19 mouse cellular contexts compared by ENCODE assay signal in the genomic region with DNA sequence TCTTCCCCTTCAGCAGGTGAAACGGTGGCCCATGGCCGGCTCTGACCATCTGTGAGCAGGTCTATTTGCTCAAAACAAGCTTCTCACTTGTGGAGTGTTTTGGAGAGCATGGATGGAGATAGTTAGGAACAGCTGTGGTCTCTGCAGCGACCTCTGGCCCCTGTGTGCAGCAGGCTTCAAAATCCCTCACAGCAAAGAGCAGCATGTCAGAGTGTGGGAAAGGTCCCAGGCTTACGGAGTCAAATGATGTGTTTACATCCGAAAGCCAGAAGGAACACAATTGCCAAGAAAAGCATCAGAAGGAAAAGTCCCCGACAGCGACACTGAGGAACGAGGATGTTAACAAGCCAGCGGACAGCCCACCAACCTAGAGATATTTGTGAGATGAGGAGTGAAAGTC. TPM values are rescaled to one million over a fixed set of nuclear protein-coding genes. Genes with fewer than 3 reads are reported as not detected.
A peak's percentile ranks its signal among the peaks of the same experiment; 100 is the strongest.
DNase-seq lines count a peak whose midpoint lies in the region; ATAC-seq and TF ChIP-seq lines count a peak whose summit lies in the region.
"Had no signal": no experiment of that assay in that cellular context is flagged by ENCODE, and none has a peak within 500 bp of the region (broad histone marks: within the 10 kb centered on the region; RNA-seq: fewer than 3 reads in every experiment).

No protein-coding gene starts in this region.

- no peaks in the 10 kb centered on the region for H3K4me1 ChIP-seq in kidney, embryonic 14.5 days (ENCODE audit: control insufficient read depth, insufficient read depth, low read length)
- H3K4me1 ChIP-seq in lung, embryonic 14.5 days (ENCODE audit: insufficient read depth), result no peaks in the 10 kb centered on the region
- H3K4me1 ChIP-seq in lung, adult 2 months (ENCODE audit: control insufficient read depth, insufficient read depth, low read length), result no peaks in the 10 kb centered on the region; the same call in 1 of the 2 replicates
- H3K4me1 ChIP-seq in brown adipose tissue, adult 24 weeks (ENCODE audit: control insufficient read depth, insufficient read depth, insufficient read length, low read length), result peaks cover 6% of the 10 kb centered on the region; the same call in 1 of the 2 replicates
- H3K4me1 ChIP-seq: embryonic facial prominence, embryonic 12.5 days; forebrain, embryonic 13.5 days; hindbrain, embryonic 15.5 days had no signal

- no peak overlapping the region for H3K4me2 ChIP-seq in kidney, embryonic 14.5 days (replicated peaks; ENCODE audit: low read depth, low read length)
- no peak overlapping the region for H3K4me2 ChIP-seq in lung, embryonic 14.5 days
- H3K4me2 ChIP-seq: embryonic facial prominence, embryonic 12.5 days; forebrain, embryonic 13.5 days; heart, embryonic 13.5 days; hindbrain, embryonic 15.5 days had no signal

- H3K4me3 ChIP-seq in kidney, embryonic 14.5 days (ENCODE audit: low read length), result no peak overlapping the region
- no peak overlapping the region for H3K4me3 ChIP-seq in lung, embryonic 14.5 days (ENCODE audit: low read depth, low read length)
- H3K4me3 ChIP-seq in lung, adult 2 months (replicated peaks; ENCODE audit: extremely low read depth, low read depth, low read length), result no peak overlapping the region
- H3K4me3 ChIP-seq in brown adipose tissue, adult 24 weeks (ENCODE audit: insufficient read depth, low read depth, low read length), result no peak overlapping the region
- H3K4me3 ChIP-seq: embryonic facial prominence, embryonic 12.5 days; forebrain, embryonic 13.5 days; heart, embryonic 13.5 days; hindbrain, embryonic 15.5 days had no signal

- H3K27me3 ChIP-seq in kidney, embryonic 14.5 days (ENCODE audit: control insufficient read depth, insufficient read depth, low read length), result no peaks in the 10 kb centered on the region
- H3K27me3 ChIP-seq in lung, embryonic 14.5 days (ENCODE audit: insufficient read depth, low read length), result no peaks in the 10 kb centered on the region
- H3K27me3 ChIP-seq: embryonic facial prominence, embryonic 12.5 days; forebrain, embryonic 13.5 days; heart, embryonic 13.5 days; hindbrain, embryonic 15.5 days had no signal

- H3K9me3 ChIP-seq in kidney, embryonic 14.5 days (ENCODE audit: control insufficient read depth, low read length), result no peaks in the 10 kb centered on the region
- H3K9me3 ChIP-seq in lung, embryonic 14.5 days (ENCODE audit: low read depth, low read length), result no peaks in the 10 kb centered on the region
- H3K9me3 ChIP-seq: embryonic facial prominence, embryonic 12.5 days; forebrain, embryonic 13.5 days; heart, embryonic 13.5 days; hindbrain, embryonic 15.5 days had no signal

- no peak overlapping the region for H3K9ac ChIP-seq in kidney, embryonic 14.5 days (ENCODE audit: low read depth, low read length)
- H3K9ac ChIP-seq in lung, embryonic 14.5 days, result no peak overlapping the region
- H3K9ac ChIP-seq: embryonic facial prominence, embryonic 12.5 days; forebrain, embryonic 13.5 days; forebrain, postnatal 0 days; heart, embryonic 13.5 days; hindbrain, embryonic 15.5 days had no signal

- peaks cover 97% of the 10 kb centered on the region for H3K36me3 ChIP-seq in kidney, embryonic 14.5 days (ENCODE audit: control insufficient read depth, insufficient read depth, low read length)
- H3K36me3 ChIP-seq in lung, embryonic 14.5 days (ENCODE audit: insufficient read depth), result peaks cover 99% of the 10 kb centered on the region

- H3K27ac ChIP-seq in kidney, embryonic 14.5 days (ENCODE audit: low read depth, low read length), result no peak overlapping the region
- no peak overlapping the region for H3K27ac ChIP-seq in lung, embryonic 14.5 days (ENCODE audit: low read depth)
- H3K27ac ChIP-seq in brown adipose tissue, adult 24 weeks (replicated peaks; ENCODE audit: low read depth, low read length), result peak overlapping the region; percentile 18; the same call in 1 of the 2 replicates
- H3K27ac ChIP-seq: embryonic facial prominence, embryonic 12.5 days; forebrain, embryonic 13.5 days; heart, embryonic 13.5 days; hindbrain, embryonic 15.5 days had no signal

- WGBS in kidney, embryonic 14.5 days, result 86% methylated on average over 9 of the region's 9 CpGs
- WGBS in lung, embryonic 14.5 days, result 57% methylated on average over 9 of the region's 9 CpGs
- WGBS in lung, adult 2 months, result 64% methylated on average over 9 of the region's 9 CpGs

- no peak for ATAC-seq in kidney, embryonic 14.5 days (ENCODE audit: low FRiP score, low TSS enrichment)
- no peak for ATAC-seq in lung, embryonic 14.5 days (ENCODE audit: insufficient read depth)
- ATAC-seq: forebrain, embryonic 13.5 days; forebrain, postnatal 0 days had no signal

- no peak for TF ChIP-seq CTCF in lung, embryonic 14.5 days (IDR thresholded peaks at IDR 0.05; ENCODE audit: low read depth)
- no peak for TF ChIP-seq CTCF in lung, adult 2 months (IDR thresholded peaks at IDR 0.05; ENCODE audit: insufficient read depth, low read length)
- TF ChIP-seq CTCF in brain, embryonic 14.5 days (IDR thresholded peaks at IDR 0.05; ENCODE audit: borderline replicate concordance, extremely low read depth, insufficient read depth, insufficient read length), result no peak

- no peak for TF ChIP-seq POLR2A in lung, adult 2 months (IDR thresholded peaks at IDR 0.05; ENCODE audit: borderline replicate concordance, extremely low read depth, low read depth, low read length)
- no peak for TF ChIP-seq POLR2A in brain, embryonic 14.5 days (IDR thresholded peaks at IDR 0.05; ENCODE audit: borderline replicate concordance, extremely low read depth, insufficient read depth, insufficient read length, poor library complexity, severe bottlenecking)

- DNase-seq in kidney, postnatal 10 days, result peak; percentile 67
- peak; percentile 27 for DNase-seq in lung, embryonic 14.5 days
- DNase-seq in lung, adult 2 months, result no peak
- DNase-seq in brain, embryonic 14.5 days (ENCODE audit: low read depth), result peak; percentile 29
- DNase-seq in embryo, embryonic 10.5 days (ENCODE audit: low spot score), result no peak
- DNase-seq: adrenal gland, adult 2 months; adrenal gland, postnatal 25 days; cerebellum, adult 11 months; cerebellum, adult 8-10 months; cerebellum, postnatal 14 days; forebrain, postnatal 0 days; gastrocnemius, postnatal 14 days; heart, postnatal 36 days had no signal

RNA-seq across cellular contexts. Expression of gene Fads2, which starts 16.1 kb away (rescaled TPM):
- 28.3 and 42.4 TPM in 2 replicates for polyA plus RNA-seq in kidney, embryonic 14.5 days (2014; fragmentation: Nextera tagmentation; extraction: Ambion mirVana)
- polyA plus RNA-seq in lung, embryonic 14.5 days (2014; fragmentation: Nextera tagmentation; extraction: Ambion mirVana), result 38.3 and 40.5 TPM in 2 replicates
- polyA plus RNA-seq in lung, adult 2 months (2012; rRNA removed), result 62.3 and 87.2 TPM in 2 replicates
- 195 and 216 TPM in 2 replicates for polyA plus RNA-seq in brain, embryonic 14.5 days (2012; rRNA removed)
- 7.1 and 9.6 TPM in 2 replicates for polyA plus RNA-seq in brown adipose tissue, adult 24 weeks (2012; ENCODE audit: insufficient read depth, insufficient read length, missing spikeins)

RNA-seq across cellular contexts. Expression of gene Fads3, which starts 44.1 kb away (rescaled TPM):
- 8.3 and 10.4 TPM in 2 replicates for polyA plus RNA-seq in kidney, embryonic 14.5 days (2014; fragmentation: Nextera tagmentation; extraction: Ambion mirVana)
- polyA plus RNA-seq in lung, embryonic 14.5 days (2014; fragmentation: Nextera tagmentation; extraction: Ambion mirVana), result 31.1 and 38.8 TPM in 2 replicates
- polyA plus RNA-seq in lung, adult 2 months (2012; rRNA removed), result 283 and 341 TPM in 2 replicates
- polyA plus RNA-seq in brain, embryonic 14.5 days (2012; rRNA removed), result 42.8 and 44.8 TPM in 2 replicates
- 31.1 and 34.2 TPM in 2 replicates for polyA plus RNA-seq in brown adipose tissue, adult 24 weeks (2012; ENCODE audit: insufficient read depth, insufficient read length, missing spikeins)

Comparison
In these comparisons a context has a peak if more than half of its experiments do, and no peak if none do; other contexts are left out.
1. DNase-seq: peak in kidney, postnatal 10 days (single experiment), lung, embryonic 14.5 days (single experiment) and brain, embryonic 14.5 days (single experiment); none in lung, adult 2 months (single experiment) and embryo, embryonic 10.5 days (single experiment).